Mouse (Mus musculus) midbrain, embryonic 13.5 days (tissue): Measurements from ENCODE around the gene Arid2. TPM values are rescaled to one million over a fixed set of nuclear protein-coding genes. Genes with fewer than 3 reads are reported as not detected.

ENCODE experiments used
- ATAC-seq: fragments of 200-750 bp; cut with Nextera tagmentation; 2 replicates; pipeline ENCODE4 v1.8.0; 2017; ENCODE audit warnings: mild to moderate bottlenecking, moderate TSS enrichment, moderate library complexity
- H3K27ac ChIP-seq: fragments of 300-500 bp; sonication (generic); 2 replicates; pipeline ENCODE4 v1.5.1; 2015; ENCODE audit warnings: inconsistent platforms, mild to moderate bottlenecking, moderate library complexity
- H3K27me3 ChIP-seq: fragments of 300-500 bp; sonication (generic); 2 replicates; pipeline ENCODE4 v1.6.1; 2015; ENCODE audit warnings: mild to moderate bottlenecking, inconsistent platforms
- H3K36me3 ChIP-seq: fragments of 300-500 bp; sonication (generic); 2 replicates; pipeline ENCODE4 v1.6.1; 2015; ENCODE audit warnings: mild to moderate bottlenecking, inconsistent platforms
- H3K4me1 ChIP-seq: fragments of 300-500 bp; sonication (generic); replicated peaks from 2 replicates; pipeline ENCODE4 v1.6.1; 2015; ENCODE audit warnings: inconsistent platforms
- H3K4me2 ChIP-seq: fragments of 300-500 bp; sonication (generic); replicated peaks from 2 replicates; pipeline ENCODE4 v1.6.1; 2015; ENCODE audit warnings: moderate library complexity, mild to moderate bottlenecking, inconsistent platforms
- H3K4me3 ChIP-seq: fragments of 300-500 bp; sonication (generic); replicated peaks from 2 replicates; pipeline ENCODE4 v1.5.1; 2015; ENCODE audit warnings: mild to moderate bottlenecking, inconsistent platforms
- H3K9ac ChIP-seq: fragments of 300-500 bp; sonication (generic); replicated peaks from 2 replicates; pipeline ENCODE4 v1.6.1; 2015; ENCODE audit warnings: mild to moderate bottlenecking, inconsistent platforms
- H3K9me3 ChIP-seq: fragments of 300-500 bp; sonication (generic); 2 replicates; pipeline ENCODE4 v1.6.1; 2016; ENCODE audit warnings: mild to moderate bottlenecking, inconsistent platforms
- WGBS: fragments of 180-500 bp; shearing (Covaris S2); methylation state at CpG from one replicate; pipeline ENCODE4 v1.1.7; 2015; 5-methylcytosine and 5-hydroxymethylcytosine counted together
- polyA plus RNA-seq: library from polyadenylated mRNA; unstranded; fragments of >200 nt; fragmentation: Nextera tagmentation; extraction: Ambion mirVana; gene quantifications from 2 replicates; pipeline ENCODE4 v1.2.1, GENCODE M21; 2015

The Arid2 gene
- polyA plus RNA-seq, 1 experiment from 2014 or later: 29.3 TPM

DNA sequence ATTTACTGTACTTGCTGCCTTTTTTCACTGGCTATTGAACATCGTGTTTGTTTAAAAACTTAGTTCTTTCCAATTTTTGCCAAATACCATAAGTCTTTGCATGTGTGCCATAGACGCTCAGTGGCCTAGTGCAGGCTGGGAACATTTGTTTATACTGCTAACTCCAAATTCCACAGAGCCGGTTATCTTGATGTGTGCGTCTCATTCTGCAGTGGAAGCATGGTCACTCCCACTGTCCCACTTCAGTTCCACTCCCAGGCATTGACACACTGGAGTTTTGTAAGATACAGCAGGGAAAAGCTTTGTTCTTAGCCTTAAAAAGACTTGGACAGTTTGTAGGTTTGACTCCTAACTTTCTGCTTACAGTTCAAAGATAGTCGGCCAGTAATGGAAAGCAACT is 73.3 kb downstream of the Arid2 start:
- Histone ChIP-seq H3K27ac (no peak overlapping the region), H3K9me3 (no peaks in the 10 kb centered on the region), H3K4me1 (no peaks in the 10 kb centered on the region), H3K9ac (no peak overlapping the region), H3K4me2 (no peak overlapping the region), H3K27me3 (no peaks in the 10 kb centered on the region), H3K36me3 (peaks cover 65% of the 10 kb centered on the region), H3K4me3 (no peak overlapping the region)
- 94% methylated on average over 5 of the region's 5 CpGs for WGBS
- no peak for ATAC-seq

DNA sequence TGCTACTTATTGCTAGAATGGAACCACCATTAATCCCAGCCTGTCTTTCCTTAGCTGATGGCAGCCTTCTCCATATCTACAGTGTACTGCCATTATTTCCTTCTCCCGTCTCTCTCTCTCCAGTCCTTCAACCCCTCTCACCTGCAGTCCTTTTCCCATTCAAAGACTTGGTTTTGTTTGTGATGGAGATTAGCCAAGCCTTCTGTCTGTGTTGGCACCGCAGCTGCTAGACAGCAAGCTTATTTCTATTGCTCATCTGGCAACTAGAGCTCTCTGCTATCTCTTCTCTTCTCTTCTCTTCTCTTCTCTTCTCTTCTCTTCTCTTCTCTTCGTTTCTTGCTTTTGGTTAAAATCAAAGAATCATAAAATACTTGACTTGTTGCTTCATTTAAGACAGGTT is 78.0 kb downstream of the Arid2 start:
- H3K4me2 ChIP-seq: no peak overlapping the region
- no peaks in the 10 kb centered on the region for H3K9me3 ChIP-seq
- ATAC-seq: no peak
- no peaks in the 10 kb centered on the region for H3K4me1 ChIP-seq
- no peak overlapping the region for H3K27ac ChIP-seq
- no peaks in the 10 kb centered on the region for H3K27me3 ChIP-seq
- no peak overlapping the region for H3K9ac ChIP-seq
- no peak overlapping the region for H3K4me3 ChIP-seq
- WGBS: 62% methylated on average over 3 of the region's 3 CpGs
- peaks cover 83% of the 10 kb centered on the region for H3K36me3 ChIP-seq

DNA sequence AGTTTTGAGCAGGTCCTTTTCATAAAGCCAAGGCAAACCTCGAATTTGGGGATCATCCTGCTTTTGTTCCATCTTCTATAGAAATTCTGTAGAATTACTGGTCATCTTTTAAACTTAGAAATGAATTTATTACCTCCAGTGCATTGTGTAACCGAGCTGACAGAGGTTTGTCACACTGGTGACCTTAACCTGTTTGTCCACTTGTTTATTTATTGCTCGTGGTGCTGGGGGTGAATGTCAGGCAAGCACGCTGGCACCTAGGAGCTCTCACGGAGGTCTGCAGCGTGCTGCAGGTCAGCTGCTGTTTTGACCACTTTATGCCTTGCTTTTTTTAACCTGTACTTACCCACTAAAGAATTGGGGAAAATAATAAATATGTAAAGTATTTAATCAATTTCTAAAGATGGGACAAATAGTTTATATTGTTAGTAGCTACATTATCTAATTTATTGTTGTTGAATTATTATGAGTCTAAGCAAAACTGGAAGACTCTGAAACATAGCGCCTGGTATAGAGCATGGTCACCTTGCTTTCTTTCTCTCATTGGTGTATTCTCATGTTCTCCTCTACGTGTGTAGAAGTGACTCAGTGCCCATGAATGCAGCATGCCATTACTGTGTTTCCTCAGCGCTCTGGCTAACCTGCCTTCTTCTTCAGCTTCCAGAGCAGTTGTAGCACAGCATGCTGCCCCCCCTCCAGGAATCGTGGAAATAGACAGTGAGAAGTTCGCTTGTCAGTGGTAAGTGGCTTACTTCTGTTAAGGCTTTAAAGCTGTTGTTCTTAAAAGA is 79.1 kb downstream of the Arid2 start:
- no peaks in the 10 kb centered on the region for H3K9me3 ChIP-seq
- H3K36me3 ChIP-seq: peaks cover 86% of the 10 kb centered on the region
- H3K4me1 ChIP-seq: no peaks in the 10 kb centered on the region

DNA sequence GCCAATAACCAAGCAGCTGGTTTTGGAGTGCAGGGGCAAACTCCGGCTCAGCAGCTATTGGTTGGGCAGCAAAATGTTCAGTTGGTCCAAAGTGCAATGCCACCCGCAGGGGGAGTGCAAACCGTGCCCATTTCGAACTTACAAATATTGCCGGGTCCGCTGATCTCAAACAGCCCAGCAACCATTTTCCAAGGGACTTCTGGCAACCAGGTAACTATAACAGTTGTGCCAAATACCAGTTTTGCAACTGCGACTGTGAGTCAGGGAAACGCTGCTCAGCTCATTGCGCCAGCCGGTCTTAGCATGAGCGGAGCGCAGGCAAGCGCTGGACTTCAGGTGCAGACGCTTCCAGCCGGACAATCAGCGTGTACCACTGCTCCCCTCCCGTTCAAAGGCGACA is 84.0 kb downstream of the Arid2 start:
- Histone ChIP-seq H3K4me2 (no peak overlapping the region), H3K27me3 (no peaks in the 10 kb centered on the region), H3K4me3 (no peak overlapping the region), H3K27ac (no peak overlapping the region), H3K9me3 (no peaks in the 10 kb centered on the region), H3K9ac (no peak overlapping the region), H3K4me1 (no peaks in the 10 kb centered on the region), H3K36me3 (peaks cover 66% of the 10 kb centered on the region)
- WGBS: 98% methylated on average over 18 of the region's 18 CpGs
- no peak for ATAC-seq

More for the DNA sequence above, 79.1 kb downstream of the Arid2 start:
- Histone ChIP-seq H3K9ac (no peak overlapping the region), H3K27ac (no peak overlapping the region), H3K4me2 (no peak overlapping the region), H3K27me3 (no peaks in the 10 kb centered on the region), H3K4me3 (no peak overlapping the region)
- 84% methylated on average over 11 of the region's 11 CpGs for WGBS
- ATAC-seq: no peak

DNA sequence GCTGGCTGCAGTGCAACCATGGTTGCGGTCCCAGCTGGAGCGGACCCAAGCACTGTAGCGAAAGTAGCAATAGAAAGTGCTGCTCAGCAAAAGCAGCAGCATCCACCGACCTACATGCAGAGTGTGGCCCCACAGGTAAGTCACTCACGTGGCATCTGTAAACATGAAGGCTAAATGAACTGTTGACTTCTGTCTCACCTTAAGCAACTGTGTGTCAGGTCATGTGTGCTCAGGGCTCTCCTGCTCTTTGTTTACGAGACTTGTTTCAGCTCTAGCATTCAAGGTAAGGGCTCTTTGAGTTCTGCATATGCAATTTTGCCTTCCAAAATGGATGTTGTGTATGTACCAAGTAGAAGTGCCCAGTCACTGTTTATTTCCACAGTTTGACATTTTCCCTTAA is 85.3 kb downstream of the Arid2 start:
- no peaks in the 10 kb centered on the region for H3K27me3 ChIP-seq
- H3K9ac ChIP-seq: no peak overlapping the region
- H3K27ac ChIP-seq: no peak overlapping the region
- H3K4me3 ChIP-seq: no peak overlapping the region
- 90% methylated on average over 6 of the region's 6 CpGs for WGBS
- peaks cover 68% of the 10 kb centered on the region for H3K36me3 ChIP-seq
- H3K4me2 ChIP-seq: no peak overlapping the region
- ATAC-seq: no peak
- H3K9me3 ChIP-seq: no peaks in the 10 kb centered on the region
- no peaks in the 10 kb centered on the region for H3K4me1 ChIP-seq

DNA sequence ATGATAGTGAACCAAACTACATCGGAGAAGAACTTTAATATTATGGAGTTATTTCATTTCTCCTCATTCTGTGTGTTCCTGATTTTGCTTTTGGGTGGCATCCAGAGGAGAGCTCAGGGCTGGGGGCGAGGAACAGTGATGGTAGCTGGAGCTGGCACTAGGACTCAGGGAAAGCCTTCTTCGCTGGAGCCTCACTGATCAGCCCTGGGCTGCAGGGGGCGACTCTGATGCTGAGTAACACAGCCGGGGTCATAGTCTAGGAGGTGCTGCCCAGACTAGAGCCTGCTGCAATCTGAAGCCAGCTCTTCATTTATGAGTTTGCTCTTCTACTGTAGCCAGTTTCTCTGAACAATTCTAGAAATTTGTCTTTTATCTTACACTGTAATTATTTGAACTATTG is 85.8 kb downstream of the Arid2 start:
- H3K27me3 ChIP-seq: no peaks in the 10 kb centered on the region
- no peak overlapping the region for H3K27ac ChIP-seq
- ATAC-seq: no peak
- WGBS: 85% methylated on average over 5 of the region's 5 CpGs
- H3K36me3 ChIP-seq: peaks cover 63% of the 10 kb centered on the region
- H3K4me2 ChIP-seq: no peak overlapping the region
- H3K4me1 ChIP-seq: no peaks in the 10 kb centered on the region
- no peak overlapping the region for H3K9ac ChIP-seq
- H3K9me3 ChIP-seq: no peaks in the 10 kb centered on the region
- H3K4me3 ChIP-seq: no peak overlapping the region

DNA sequence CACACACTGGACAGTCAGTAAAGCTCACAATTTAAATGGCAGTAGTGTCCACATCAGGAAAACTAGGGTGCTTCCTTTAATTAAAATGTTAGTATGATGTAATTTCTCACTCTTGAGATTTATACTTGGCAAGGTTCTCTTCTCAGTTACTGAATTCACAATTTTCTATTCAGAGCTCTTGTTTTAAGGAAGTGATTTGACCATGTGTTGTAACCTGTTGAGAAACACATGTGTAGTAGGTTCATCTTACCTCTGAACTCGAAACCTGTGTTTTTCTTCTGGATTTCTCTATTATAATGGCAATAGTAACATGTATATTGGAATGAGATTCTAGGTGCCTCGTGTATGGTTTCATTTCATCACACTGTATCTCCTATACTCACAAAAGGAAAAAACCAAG is 88.9 kb downstream of the Arid2 start:
- ATAC-seq: no peak
- no peak overlapping the region for H3K4me2 ChIP-seq
- no peak overlapping the region for H3K4me3 ChIP-seq
- no peak overlapping the region for H3K27ac ChIP-seq
- no peaks in the 10 kb centered on the region for H3K4me1 ChIP-seq
- H3K9ac ChIP-seq: no peak overlapping the region
- no peaks in the 10 kb centered on the region for H3K9me3 ChIP-seq
- H3K36me3 ChIP-seq: peaks cover 44% of the 10 kb centered on the region
- H3K27me3 ChIP-seq: no peaks in the 10 kb centered on the region
- WGBS: 100% methylated on average over 2 of the region's 2 CpGs

DNA sequence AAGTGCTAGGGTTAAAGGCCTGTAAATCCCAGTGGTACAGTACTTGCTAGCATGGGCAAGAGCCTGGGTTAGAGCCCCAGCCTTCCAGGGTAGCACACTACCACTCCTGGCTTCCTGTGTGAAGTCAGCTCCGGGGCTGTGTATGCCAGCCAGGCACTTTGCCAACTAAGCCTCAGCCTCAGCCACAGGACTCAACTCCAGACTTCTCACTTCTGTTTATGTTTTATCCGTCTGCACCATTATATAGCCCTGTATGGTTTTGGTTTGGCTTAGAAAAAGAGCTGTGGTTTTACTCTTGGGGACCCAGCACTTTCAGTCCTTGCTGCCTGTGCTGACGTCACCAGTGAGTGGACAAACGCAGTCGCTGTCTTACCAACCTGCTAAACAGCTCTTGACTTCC is 89.9 kb downstream of the Arid2 start:
- ATAC-seq: no peak
- Histone ChIP-seq H3K9me3 (no peaks in the 10 kb centered on the region), H3K27me3 (no peaks in the 10 kb centered on the region), H3K4me2 (no peak overlapping the region), H3K27ac (no peak overlapping the region), H3K4me3 (no peak overlapping the region), H3K9ac (no peak overlapping the region), H3K36me3 (peaks cover 42% of the 10 kb centered on the region), H3K4me1 (no peaks in the 10 kb centered on the region)
- WGBS: 94% methylated on average over 5 of the region's 5 CpGs

DNA sequence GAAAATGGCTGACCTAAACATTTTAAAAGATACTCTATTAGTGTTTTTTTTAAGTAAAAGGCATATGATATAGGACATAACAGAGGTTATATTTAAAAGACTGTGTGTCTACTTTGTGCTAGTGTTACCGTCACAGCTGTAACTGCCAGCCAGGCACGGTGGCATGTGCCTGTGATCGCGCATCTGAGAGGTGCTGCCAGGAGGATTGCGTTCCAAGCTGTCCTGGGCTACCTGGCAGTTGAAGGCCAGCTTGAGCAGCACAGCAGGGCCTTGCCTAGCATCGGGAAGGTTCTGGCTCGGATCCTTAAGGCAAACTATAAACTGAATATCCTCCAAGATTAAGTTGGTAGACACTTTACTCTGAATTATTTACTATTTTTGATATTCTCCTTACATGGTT is 90.4 kb downstream of the Arid2 start:
- peaks cover 42% of the 10 kb centered on the region for H3K36me3 ChIP-seq
- no peak for ATAC-seq
- no peak overlapping the region for H3K4me2 ChIP-seq
- H3K27me3 ChIP-seq: no peaks in the 10 kb centered on the region
- H3K9me3 ChIP-seq: no peaks in the 10 kb centered on the region
- 91% methylated on average over 7 of the region's 7 CpGs for WGBS
- no peaks in the 10 kb centered on the region for H3K4me1 ChIP-seq
- no peak overlapping the region for H3K4me3 ChIP-seq
- H3K27ac ChIP-seq: no peak overlapping the region
- no peak overlapping the region for H3K9ac ChIP-seq

DNA sequence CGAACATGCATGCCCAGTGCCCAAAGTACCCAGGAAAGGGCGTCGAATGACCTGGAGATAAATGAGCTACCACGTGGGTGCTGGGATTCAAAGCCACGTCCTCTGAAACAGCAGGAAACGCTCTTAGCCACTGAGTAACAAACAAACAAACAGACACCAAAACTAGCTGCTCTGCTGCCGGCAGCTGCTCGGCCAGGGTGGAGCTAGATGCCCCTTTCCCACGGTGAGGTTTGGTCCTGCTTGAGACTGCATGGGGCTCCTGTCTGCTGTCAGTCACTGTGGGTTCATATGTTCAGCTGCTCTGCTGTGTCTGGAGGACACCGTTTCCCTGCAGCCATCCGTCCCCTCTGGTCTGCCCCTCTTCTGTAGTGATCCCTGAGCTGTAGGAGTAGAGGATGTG is 94.9 kb downstream of the Arid2 start:
- Histone ChIP-seq H3K36me3 (peaks cover 53% of the 10 kb centered on the region), H3K9ac (no peak overlapping the region), H3K4me3 (no peak overlapping the region), H3K9me3 (no peaks in the 10 kb centered on the region), H3K4me2 (no peak overlapping the region), H3K27me3 (no peaks in the 10 kb centered on the region), H3K27ac (no peak overlapping the region), H3K4me1 (no peaks in the 10 kb centered on the region)
- WGBS: 92% methylated on average over 11 of the region's 11 CpGs
- ATAC-seq: no peak

DNA sequence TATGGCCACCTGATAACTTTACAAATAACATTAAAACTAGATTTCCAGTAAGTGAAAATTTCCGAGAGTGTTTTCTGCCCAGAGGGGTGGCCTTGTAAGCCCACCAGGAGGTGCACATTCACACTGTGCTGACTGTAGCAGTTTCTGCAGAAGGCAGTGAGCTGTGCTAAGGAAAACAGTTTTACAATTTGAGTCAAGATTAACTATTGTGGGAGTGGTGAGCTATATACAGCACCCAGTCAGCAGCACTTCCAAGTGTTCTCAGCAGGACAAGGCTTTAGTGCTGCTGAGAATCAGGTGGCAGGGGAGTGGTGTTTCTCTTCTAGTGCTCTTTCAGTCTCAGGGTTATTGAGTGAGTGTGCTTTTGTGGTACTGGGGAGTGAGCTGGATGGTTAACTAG is 101.2 kb downstream of the Arid2 start:
- Histone ChIP-seq H3K4me2 (no peak overlapping the region), H3K9me3 (no peaks in the 10 kb centered on the region), H3K27ac (no peak overlapping the region), H3K27me3 (no peaks in the 10 kb centered on the region), H3K4me1 (no peaks in the 10 kb centered on the region), H3K9ac (no peak overlapping the region), H3K4me3 (no peak overlapping the region), H3K36me3 (peaks cover 47% of the 10 kb centered on the region)
- no peak for ATAC-seq
- 82% methylated on average over 1 of the region's 1 CpGs for WGBS

DNA sequence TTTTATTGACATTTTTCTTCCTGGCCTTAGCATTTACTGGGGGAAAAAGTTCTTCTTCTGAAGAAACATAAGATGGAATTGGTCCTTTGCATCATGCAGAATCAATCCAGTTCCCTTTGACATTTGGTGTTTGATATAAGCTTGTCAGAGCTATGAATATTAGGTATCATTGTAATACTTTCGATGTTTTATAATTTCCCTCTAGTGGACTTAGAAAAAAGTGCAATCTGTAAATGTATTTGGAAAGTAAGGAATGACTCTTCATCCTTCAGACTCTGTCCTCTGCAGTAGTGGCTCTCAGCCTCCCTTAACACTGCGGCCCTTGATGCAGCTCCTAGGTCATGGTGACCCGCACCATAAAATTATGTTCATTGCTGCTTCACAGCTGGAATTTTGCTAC is 105.6 kb downstream of the Arid2 start:
- no peak overlapping the region for H3K4me2 ChIP-seq
- 0 out of 2 replicates have a peak, but pooled peaks cover 3% of the 10 kb centered on the region for H3K4me1 ChIP-seq
- peaks cover 63% of the 10 kb centered on the region for H3K36me3 ChIP-seq
- no peaks in the 10 kb centered on the region for H3K27me3 ChIP-seq
- H3K9me3 ChIP-seq: no peaks in the 10 kb centered on the region
- 94% methylated on average over 3 of the region's 3 CpGs for WGBS
- H3K4me3 ChIP-seq: no peak overlapping the region
- no peak overlapping the region for H3K27ac ChIP-seq
- no peak for ATAC-seq
- no peak overlapping the region for H3K9ac ChIP-seq

DNA sequence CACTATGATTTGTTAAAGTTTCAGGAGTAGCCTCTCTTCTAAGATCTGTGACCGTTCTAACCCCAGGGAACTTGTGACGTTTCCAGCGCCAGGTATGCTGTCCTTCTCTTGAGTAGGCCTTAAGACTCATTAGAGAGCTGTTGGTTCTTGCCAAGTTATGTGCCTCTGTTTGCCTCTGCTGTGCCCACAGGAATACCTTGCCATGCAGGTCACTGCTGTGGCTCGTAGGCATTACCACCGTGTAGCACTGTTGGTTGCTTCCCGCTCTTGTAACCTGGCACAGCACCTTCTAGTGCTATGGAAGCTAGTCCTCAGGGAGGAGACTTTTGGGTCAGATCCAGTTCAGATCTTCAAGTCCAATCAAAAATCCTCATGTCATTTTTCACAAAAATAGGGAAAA is 107.8 kb downstream of the Arid2 start:
- H3K27ac ChIP-seq: no peak overlapping the region
- H3K36me3 ChIP-seq: peaks cover 71% of the 10 kb centered on the region
- H3K27me3 ChIP-seq: no peaks in the 10 kb centered on the region
- 97% methylated on average over 6 of the region's 6 CpGs for WGBS
- no peaks in the 10 kb centered on the region for H3K9me3 ChIP-seq
- H3K9ac ChIP-seq: no peak overlapping the region
- H3K4me2 ChIP-seq: no peak overlapping the region
- peaks cover 4% of the 10 kb centered on the region; the same call in 1 of the 2 replicates for H3K4me1 ChIP-seq
- H3K4me3 ChIP-seq: no peak overlapping the region
- ATAC-seq: no peak
